Mouse (Mus musculus): ENCODE measurements around the gene Arf1. TPM values are rescaled to one million over a fixed set of nuclear protein-coding genes. Genes with fewer than 3 reads are reported as not detected.
A peak's percentile ranks its signal among the peaks of the same experiment; 100 is the strongest.
"Not testable (repeated sequence)": the region's sequence is repeated elsewhere in the genome, so short reads cannot be mapped to it uniquely, and the experiment has no call there.

Gene Arf1
- polyA plus RNA-seq, 1 experiment = 593 TPM

DNA sequence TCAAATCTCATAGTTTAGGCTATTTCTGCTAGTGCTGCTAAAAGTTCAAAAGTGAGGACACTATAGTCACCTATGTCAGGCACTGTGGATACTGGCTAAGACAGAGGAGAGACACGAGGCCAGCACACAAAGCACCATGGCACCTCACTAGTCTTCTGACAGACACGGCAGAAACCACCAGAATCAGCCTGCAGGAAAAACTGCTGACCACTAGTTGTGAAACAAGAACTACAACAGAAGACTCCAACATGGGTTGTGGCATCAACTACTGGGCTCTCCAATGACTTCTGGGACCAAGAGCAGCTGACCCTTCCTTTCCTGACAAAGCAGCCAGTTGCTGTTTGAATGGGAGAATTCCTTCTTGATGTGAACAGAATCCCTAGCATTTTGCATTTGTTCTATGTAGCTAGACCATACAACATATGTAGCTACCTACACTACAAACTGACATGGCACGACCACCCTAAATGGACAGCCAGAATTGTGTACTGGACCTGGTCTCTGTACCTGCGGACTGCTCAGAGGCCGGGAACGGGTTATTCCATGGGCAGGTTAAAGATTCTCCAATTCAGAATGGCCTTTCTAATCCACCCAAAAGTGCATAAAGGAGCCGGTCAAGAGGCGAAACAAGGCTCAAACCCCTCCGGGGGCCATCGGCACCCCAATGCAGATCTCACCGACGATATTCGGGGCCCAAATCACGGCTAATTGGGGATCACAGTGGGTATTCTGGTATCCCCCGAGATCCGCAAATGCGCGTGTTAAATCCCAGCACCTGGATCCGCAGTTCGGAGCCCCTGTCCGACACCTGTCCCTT is 1.1 kb downstream of the Arf1 start:
- DNase-seq (ENCODE audit: extremely low spot score in 1 of 2, low spot score in 1 of 2) = no peak

DNA sequence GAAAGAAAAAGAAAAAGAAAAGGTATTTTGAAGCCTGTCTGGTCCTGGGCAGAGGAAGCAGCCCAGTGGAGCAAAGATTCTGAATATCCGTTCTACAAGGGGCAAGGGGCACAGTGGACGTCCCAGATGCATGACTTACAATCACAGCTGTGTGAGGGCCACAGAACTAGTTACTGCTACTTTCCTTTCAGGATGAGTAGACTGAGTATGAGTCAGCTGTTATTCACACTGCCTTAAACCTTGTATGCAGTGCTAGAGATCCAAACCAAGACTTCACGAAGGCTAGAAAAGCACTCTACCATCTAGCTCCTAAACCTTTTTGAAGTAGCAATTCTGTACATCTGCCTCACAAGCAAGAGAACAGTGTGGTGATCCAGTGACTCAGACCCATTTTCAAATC is 1.8 kb downstream of the Arf1 start:
- no peak for DNase-seq (ENCODE audit: extremely low spot score in 1 of 2, low spot score in 1 of 2)

DNA sequence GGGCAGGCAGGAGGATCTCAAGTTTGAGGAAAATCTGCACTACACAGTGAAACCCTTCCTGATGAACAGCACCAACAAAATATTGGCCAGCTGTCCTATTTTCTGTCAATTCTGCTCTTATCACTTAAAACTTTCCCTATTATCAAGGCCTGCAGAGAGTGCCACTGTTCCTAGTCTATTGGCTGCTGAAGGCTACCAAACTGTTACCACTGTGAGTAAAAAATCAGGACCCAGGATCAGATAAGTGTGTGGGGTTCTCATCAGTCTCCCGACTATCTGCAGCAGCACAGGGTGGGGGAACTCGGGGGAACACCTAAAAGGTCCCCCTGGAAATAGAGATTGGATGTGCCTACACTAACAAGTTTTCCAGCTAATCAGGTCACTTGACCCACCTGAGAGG is 2.9 kb downstream of the Arf1 start:
- DNase-seq (ENCODE audit: extremely low spot score in 1 of 2, low spot score in 1 of 2) = no peak

DNA sequence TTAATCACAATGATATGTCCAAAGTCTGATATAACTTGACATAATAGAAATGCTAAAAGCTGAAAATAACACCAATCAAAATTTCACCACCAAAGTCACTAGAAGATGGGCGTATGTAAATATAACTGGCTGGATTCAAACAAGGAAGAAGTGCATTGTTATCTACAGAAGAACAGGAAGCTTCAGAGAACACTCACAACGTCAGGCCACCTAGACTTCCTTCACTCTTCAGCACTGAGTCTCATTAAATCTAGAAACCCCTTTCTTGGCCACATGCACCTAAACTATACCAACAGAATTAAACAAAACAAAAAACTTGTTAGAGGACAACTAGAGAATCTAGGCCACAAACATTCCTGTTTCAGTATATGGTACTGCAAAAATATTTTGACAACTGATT is 3.6 kb downstream of the Arf1 start:
- DNase-seq (ENCODE audit: extremely low spot score in 1 of 2, low spot score in 1 of 2) = no peak

DNA sequence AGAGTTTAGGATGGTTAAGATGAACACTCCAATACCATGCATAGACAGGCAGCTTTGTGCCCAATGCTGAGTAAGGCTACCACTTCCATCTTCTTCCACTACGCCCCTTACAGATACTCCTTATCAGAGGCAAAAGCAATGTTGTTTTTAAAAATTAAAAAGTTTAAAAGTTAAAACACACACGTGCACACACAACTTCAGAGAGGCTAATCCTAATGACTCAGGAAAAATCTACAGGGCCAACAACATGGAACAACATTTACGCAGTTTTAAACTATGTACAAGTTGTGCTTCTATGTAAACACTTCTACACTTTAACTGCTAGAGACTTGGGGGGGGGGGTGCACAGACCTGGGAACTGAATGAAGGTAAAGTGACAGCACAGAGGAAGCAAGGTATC is 4.0 kb downstream of the Arf1 start:
- no peak for DNase-seq (ENCODE audit: extremely low spot score in 1 of 2, low spot score in 1 of 2)

DNA sequence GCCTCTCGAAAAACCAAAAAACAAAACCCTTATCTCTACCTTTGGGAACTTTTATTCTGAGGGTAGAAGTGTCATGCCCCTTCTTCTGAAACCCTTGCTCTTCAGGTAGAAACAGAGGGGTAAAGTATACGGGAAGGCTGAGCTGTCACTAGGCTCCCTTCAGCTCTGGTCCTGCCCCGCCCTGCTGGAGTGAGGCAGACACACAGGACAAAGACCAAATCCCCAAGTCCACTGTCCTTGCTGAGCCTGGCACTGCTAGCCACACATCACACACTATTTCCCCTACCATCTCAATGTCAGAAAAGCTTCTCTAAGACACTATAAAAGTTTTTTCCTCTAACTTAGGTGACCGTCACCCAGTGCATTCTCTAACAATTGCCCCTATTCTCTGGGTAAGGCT is 5.8 kb downstream of the Arf1 start:
- no peak for DNase-seq (ENCODE audit: extremely low spot score in 1 of 2, low spot score in 1 of 2)

DNA sequence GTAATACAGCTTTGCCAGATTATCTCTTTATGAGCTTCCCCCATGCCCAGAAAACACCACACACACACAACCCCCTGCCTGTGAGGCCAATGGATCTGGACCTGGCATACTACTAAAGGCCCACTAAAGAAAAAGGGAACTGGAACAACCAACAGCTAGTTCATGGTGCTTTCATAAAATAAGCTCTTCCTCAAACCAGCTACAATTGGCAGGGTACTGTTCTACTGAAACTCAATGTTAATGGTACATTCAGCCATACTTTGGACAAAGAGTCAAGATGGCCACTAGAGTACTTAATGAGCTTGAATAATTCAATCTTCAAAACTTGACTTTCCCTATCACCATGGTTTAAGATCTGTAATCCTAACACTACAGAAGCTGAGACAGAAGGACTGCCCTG is 6.5 kb downstream of the Arf1 start:
- DNase-seq (ENCODE audit: extremely low spot score in 1 of 2, low spot score in 1 of 2) = no peak

DNA sequence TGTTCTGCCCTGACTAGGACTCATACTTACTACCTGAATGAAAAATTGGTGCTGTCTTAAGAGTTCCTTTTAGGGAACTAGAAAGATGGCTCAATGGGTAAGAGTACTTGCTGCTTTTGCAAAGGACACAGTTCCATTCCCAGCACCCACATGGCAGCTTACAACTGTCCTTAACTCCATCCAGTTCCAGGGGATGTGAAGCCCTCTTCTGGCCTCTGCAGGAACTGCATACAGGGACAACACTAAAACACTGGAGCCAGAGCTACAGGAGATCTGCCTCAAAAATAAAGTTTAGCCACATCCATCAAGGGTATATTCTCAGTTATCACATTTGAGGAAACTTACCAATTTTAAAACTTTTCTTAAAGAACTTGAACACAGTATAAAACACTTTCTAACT is 9.0 kb downstream of the Arf1 start:
- DNase-seq (ENCODE audit: extremely low spot score in 1 of 2, low spot score in 1 of 2) = no peak

DNA sequence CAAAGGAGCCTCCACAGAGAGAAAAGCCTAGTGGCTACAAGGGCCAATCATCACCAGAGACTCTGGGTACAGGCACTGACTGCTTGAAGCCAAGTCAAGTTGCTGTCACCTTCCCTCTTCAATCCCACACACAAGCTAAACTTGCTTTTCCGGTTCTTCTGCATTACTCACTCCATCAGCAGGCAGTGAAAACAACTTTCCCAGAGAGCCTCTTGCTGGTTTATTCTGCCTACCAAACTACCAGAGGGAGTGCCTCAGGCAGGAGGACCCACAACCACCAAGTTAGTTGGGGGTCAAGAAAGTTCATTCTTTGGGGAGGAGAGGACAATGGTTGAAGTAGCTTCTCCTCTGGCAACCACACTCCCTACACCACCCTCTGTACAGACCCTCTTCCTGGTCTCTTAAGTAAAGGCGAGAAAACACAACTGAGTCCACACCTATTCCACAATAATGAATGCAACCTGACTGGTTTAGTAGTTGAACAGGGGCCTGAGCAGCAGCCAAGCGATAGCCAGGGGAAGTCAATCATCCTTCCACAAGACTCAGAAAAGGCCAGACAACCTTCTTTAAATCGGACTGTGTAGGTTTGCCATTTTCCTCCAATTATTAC is 9.6 kb downstream of the Arf1 start:
- DNase-seq (ENCODE audit: extremely low spot score in 1 of 2, low spot score in 1 of 2) = peak in 1 of 2 experiments; percentile 61

DNA sequence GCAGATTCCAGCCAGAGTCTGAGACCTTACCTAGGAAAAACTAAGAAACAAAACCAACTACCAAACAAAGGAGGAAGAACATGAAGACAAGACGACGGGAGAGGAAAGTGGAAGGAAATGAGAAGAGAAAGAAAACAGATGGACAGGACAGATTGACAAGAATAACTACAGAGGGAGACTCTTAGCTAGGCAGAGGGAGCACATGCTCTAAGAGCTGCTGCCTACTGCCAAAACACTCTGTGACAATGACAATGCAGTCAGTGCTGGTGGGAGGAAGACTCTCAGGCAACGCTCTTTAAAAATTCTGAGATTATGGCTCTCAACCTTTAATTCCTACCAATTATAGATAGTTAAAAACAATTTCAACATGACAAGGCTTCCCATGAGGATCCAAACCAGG is 11.1 kb downstream of the Arf1 start:
- DNase-seq (ENCODE audit: extremely low spot score in 1 of 2, low spot score in 1 of 2) = peak in 1 of 2 experiments; percentile 60

DNA sequence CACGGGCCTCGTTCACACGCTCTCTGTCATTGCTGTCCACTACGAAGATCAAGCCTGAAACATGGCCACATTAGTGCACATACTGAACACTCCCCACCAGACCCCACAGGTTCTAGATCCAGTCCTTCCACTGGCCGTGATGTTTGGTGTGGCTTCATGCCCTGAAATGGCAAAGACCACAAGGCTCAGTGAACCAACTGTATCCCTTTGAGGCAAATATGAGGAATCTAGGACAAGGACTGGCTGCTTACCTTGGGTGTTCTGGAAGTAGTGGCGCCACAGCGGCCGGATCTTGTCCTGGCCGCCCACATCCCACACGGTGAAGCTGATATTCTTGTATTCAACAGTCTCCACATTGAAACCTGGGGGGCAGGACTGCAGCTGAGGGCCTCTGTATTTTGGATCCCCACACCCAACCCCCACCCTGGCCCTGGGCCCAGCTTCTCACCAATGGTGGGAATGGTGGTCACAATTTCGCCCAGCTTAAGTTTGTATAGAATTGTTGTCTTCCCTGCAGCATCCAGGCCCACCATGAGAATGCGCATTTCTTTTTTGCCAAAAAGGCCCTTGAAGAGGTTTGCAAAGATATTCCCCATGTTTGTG is 15.1 kb downstream of the Arf1 start:
- DNase-seq (ENCODE audit: extremely low spot score in 1 of 2, low spot score in 1 of 2) = no peak

DNA sequence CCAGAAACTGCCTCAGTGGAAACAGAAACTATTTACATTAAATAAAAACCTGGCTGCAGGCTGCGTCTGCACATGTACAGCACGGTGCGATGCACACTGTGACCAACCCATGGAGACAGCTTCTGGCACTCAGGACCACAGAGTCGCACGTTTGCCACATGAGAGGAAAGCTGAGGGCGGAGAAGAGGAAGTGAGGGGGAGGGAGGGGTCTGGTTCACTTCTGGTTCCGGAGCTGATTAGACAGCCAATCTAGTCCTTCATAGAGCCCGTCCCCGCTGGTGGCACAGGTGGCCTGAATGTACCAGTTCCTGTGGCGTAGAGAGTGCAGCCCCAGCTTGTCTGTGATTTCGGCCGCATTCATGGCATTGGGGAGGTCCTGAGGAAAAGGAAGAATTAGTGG is 15.8 kb downstream of the Arf1 start:
- DNase-seq (ENCODE audit: extremely low spot score in 1 of 2, low spot score in 1 of 2) = not testable (repeated sequence)

DNA sequence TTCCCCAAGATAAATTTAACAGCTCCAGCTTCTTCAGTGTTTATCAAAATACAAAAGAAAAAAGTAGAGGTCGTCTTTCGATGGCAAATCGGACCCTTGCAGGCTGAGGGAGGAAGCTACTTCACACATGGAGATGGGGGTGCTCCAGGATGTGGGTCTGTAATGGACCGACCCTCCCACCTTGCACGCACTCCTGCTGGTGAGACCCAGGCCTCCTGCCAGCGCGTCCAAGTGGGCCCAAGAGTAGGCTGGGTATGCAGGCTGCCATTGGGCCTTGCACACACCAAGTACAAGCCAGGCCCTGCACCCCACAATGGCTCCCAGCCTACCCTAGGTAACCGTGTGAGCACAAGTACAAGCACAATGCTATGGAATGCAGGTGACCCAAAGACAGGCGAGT is 16.5 kb downstream of the Arf1 start:
- not testable (repeated sequence) for DNase-seq (ENCODE audit: extremely low spot score in 1 of 2, low spot score in 1 of 2)

DNA sequence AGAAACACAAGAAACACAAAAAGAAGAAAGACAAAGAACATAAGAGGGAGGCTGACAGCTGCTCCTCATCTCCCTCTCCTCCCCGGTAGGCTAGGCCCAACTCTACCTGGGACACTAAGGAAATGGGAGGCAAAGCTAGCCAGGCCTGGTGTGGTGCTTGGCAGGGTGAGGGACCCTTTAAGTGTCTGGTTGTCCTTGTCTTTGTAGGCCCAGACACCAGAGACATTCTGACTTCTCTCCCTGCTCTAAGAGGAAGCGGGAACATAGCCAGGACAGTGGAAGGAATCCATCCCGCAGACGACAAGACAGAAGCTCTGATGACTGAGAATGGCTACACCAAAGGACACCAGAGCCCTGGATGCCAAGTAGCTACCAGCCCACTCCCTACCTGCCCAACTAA is 18.1 kb downstream of the Arf1 start:
- no peak for DNase-seq (ENCODE audit: extremely low spot score in 1 of 2, low spot score in 1 of 2)

DNA sequence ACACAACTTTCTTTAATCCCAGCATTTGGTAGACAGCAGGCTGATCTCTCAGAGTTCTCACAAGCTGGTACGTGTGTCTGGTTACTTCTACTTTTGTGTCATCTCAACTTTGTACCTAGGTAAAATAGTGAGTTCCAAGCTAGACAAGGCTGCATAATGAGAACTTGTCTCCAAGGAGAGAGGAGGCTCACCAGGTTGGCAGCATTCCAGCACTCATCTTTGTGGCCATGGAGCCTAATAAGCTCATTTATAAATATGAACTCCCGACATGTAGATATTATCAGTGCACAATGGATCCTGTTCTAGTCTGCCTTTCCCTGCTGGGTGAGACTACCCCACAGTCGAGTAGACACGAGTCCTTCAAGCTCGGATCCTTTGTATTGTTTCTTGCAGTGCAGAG is 18.5 kb downstream of the Arf1 start:
- DNase-seq (ENCODE audit: extremely low spot score in 1 of 2, low spot score in 1 of 2) = no peak

DNA sequence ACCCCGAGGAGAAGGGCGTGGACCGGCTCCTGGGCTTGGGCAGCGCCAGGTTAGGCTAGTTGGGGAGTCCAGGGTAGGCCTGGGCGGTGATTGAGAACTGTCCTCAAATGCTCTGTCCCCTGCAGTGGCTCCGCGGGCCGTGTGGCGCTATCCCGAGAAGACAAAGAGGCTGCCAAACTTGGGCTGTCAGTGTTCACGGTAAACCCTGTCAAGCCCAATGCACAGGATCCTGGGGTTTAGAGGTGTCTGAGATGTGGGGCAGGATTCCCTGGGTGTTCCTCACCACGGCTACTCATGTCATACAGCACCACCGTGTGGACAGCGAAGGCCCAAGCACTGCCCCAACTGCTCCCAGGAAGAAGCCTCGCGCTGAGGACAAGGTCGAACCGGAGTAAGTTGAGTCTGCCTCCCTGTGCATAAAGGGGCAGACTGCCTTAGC is 19.0 kb downstream of the Arf1 start:
- peak in 1 of 2 experiments; percentile 69 for DNase-seq (ENCODE audit: extremely low spot score in 1 of 2, low spot score in 1 of 2)

DNA sequence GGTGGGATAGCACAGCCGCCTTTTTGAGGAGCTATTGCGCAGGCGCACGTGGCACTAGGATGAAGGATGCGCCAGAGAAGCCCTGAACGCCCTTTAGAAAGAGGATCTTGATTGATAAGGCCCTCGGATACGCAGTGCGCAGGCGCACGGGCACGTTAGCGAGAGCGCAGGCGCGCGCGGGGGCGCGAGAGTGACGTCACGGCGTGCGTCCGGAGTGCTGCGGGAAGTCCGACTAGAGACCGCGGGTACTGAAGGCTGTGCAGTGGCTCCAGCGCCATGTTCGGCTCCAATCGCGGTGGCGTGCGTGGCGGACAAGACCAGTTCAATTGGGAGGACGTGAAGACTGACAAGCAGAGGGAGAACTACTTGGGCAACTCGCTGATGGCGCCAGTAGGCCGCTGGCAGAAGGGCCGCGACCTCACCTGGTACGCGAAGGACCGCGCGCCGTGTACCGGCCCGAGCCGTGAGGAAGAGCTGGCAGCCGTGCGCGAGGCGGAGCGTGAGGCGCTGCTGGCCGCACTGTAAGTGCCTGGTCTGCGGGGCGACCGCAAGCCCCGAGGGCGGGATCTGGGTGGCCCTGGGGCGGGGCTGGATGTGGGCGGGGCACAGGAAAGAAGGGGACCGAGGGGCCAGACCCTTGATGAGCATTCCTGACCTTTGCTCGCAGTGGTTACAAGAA is 19.8 kb downstream of the Arf1 start, which contains the start of gene 2310033P09Rik:
TSS of gene 2310033P09Rik (plus strand) at position 169 of the 679 bp plus-strand sequence.
- DNase-seq (ENCODE audit: extremely low spot score in 1 of 2, low spot score in 1 of 2) = peak; percentile 91 to 96

DNA sequence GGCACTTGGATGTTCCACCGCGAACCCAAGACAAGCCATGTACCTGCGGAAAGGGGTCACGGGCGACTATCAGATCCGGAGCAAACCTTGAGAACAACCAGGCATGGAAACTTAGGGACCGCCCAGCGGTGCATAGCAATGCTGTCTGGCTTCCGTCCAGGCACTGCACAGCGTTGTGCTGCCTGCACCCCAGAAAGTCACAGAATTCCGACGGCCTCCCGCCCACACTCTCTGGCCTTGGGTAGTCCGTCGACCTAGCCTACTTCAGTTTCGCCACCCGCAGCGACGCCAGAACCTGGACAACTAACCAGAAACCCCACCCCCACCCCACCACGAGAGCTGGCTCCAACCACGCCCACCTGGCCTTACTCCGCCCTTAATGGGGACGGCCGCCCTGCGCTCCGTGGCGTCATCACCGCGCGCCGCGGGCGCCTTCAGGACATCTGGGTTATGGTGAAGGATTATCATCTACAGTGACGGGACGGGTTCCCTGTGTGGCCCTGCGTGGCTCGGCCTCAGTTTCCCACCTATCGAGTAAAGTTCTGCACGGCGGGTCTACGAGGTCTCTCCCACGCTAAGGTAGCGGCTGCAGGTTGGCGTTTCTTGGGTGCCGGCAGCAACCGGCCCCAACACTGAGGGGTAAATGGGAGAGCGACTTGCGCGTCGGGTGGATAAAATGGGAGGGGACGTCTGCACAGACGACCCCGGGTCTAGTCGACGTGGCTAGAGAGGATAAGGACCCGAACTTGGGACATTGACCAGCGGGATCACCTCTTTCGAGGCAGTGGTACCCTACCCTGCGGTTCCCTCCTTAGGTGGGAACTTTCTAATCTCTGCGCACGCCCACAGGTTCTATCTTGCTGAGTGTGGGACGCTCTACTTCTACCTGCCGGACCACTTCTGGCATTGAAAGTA is 25.7 kb downstream of the Arf1 start, which contains the start of gene Mrpl55:
TSS of gene Mrpl55 (plus strand) at position 406 of the 915 bp plus-strand sequence.
- DNase-seq (ENCODE audit: extremely low spot score in 1 of 2, low spot score in 1 of 2) = peak; percentile 78 to 94

DNA sequence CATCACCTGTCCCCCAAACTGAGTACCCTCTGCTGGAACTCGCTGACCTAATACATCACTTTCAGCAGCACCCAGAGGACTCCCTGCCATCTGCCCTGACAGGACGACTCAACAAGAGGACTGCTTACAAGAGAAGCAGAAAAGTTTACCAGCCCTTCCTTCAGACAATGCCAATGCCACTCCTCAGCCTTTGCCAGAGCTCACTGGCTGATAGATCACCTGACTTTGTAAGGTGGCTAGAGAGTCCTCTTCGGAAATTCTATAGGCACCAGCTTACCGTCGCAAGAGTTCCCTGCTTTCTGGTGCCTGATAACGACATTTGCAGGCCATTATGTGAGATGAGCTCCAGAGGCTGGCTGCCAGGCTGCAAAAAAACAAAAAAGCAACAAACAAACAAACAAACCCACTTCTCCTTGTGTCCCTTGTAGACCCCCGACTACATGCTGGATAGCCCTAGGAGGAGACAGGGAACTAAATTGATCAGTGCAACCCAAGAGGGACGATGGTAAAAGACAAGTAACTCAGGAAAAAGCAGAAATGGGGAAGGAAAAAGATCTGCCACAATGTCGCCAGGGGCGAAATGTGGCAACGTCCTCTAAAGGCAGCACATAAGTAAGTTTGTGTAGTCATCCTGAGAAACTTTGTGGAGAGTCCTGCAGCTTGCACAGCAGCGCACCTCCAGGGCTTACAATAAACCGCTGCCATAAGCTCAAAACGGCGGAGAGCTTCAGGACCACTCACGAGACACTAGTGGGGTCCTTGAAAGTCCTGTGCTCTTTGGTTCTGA is 26.7 kb downstream of the Arf1 start:
- no peak for DNase-seq (ENCODE audit: extremely low spot score in 1 of 2, low spot score in 1 of 2)

All from frontal cortex, adult 2 months (tissue).